Mouse (Mus musculus): ENCODE measurements around the gene Cyp4f18. TPM values are rescaled to one million over a fixed set of nuclear protein-coding genes. Genes with fewer than 3 reads are reported as not detected.
"Not testable (repeated sequence)": the region's sequence is repeated elsewhere in the genome, so short reads cannot be mapped to it uniquely, and the experiment has no call there.

Gene Cyp4f18
- polyA plus RNA-seq, 1 experiment from 2014 or later: 2.4 TPM

GRCm38 (mm10) chr8:71971945-71972344, 37.5 kb downstream of the Cyp4f18 start:
- Histone ChIP-seq H3K27ac (no peak overlapping the region), H3K27me3 (no peaks in the 10 kb centered on the region), H3K4me2 (no peak overlapping the region), H3K4me1 (no peaks in the 10 kb centered on the region), H3K9me3 (no peaks in the 10 kb centered on the region), H3K36me3 (peaks cover 24% of the 10 kb centered on the region), H3K4me3 (no peak overlapping the region), H3K9ac (no peak overlapping the region)
- WGBS: 56% methylated on average over 1 of the region's 1 CpGs
- no peak for ATAC-seq (ENCODE audit: borderline replicate concordance, extremely low read depth, low FRiP score, low TSS enrichment)

- H3K27ac ChIP-seq: no peak overlapping the region
- ATAC-seq (ENCODE audit: borderline replicate concordance, extremely low read depth, low FRiP score, low TSS enrichment): no peak
Observed at GRCm38 (mm10) chr8:71968636-71969035, 40.8 kb downstream of the Cyp4f18 start.

DNA sequence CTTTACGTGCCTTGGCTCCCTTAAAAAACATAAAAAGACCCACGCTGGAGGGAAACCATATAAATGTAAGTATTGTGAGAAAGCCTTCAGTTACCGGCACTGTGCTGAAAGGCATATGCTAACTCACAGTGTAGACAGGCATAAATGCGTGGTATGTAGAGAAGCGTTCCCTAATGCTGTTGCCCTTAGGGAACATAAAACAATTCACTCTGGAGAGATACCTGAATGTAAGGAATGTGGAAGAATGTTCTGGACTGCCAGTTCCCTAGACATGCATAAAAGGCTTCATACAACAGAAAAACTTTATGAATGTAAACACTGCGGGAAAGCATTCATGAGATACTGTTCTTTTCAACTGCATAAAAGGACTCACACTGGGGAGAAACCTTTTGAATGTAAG, 41.3 kb downstream of the Cyp4f18 start:
- Histone ChIP-seq H3K9me3 (no peaks in the 10 kb centered on the region), H3K36me3 (peaks cover 43% of the 10 kb centered on the region), H3K9ac (no peak overlapping the region), H3K4me3 (no peak overlapping the region), H3K27ac (no peak overlapping the region), H3K4me1 (no peaks in the 10 kb centered on the region), H3K4me2 (no peak overlapping the region), H3K27me3 (no peaks in the 10 kb centered on the region)
- ATAC-seq (ENCODE audit: borderline replicate concordance, extremely low read depth, low FRiP score, low TSS enrichment): no peak
- 89% methylated on average over 6 of the region's 6 CpGs for WGBS

More at GRCm38 (mm10) chr8:71968636-71969035, 40.8 kb downstream of the Cyp4f18 start:
- Histone ChIP-seq H3K4me3 (no peak overlapping the region), H3K9me3 (no peaks in the 10 kb centered on the region), H3K9ac (no peak overlapping the region), H3K27me3 (no peaks in the 10 kb centered on the region), H3K4me1 (no peaks in the 10 kb centered on the region), H3K36me3 (peaks cover 43% of the 10 kb centered on the region), H3K4me2 (no peak overlapping the region)
- WGBS: 69% methylated on average over 6 of the region's 6 CpGs

GRCm38 (mm10) chr8:71967261-71967660, 42.2 kb downstream of the Cyp4f18 start:
- Histone ChIP-seq H3K4me3 (no peak overlapping the region), H3K9ac (no peak overlapping the region), H3K27me3 (no peaks in the 10 kb centered on the region), H3K27ac (no peak overlapping the region), H3K36me3 (peaks cover 43% of the 10 kb centered on the region), H3K4me1 (no peaks in the 10 kb centered on the region), H3K4me2 (no peak overlapping the region), H3K9me3 (no peaks in the 10 kb centered on the region)
- no peak for ATAC-seq (ENCODE audit: borderline replicate concordance, extremely low read depth, low FRiP score, low TSS enrichment)
- 91% methylated on average over 5 of the region's 5 CpGs for WGBS

DNA sequence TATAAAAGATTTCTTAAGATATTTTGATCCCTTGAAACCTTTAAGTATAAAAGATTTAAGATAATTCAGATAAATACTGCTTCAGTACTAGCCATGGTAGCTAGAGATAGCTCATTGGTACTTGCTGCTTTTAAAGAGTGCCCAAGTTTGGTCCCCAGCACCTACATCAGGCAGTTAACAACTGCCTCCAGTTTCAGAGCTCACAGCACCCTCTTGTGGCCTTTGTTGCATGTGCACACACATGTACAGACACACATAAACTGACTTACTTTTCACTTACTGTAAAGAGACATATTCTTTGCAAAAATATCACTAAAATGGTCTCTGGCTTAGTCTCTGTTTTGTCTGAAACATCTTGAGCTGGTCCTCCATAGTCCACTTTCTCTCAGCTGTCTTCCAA, 43.0 kb downstream of the Cyp4f18 start:
- no peak for ATAC-seq (ENCODE audit: borderline replicate concordance, extremely low read depth, low FRiP score, low TSS enrichment)
- no peak overlapping the region for H3K4me3 ChIP-seq
- no peaks in the 10 kb centered on the region for H3K4me1 ChIP-seq
- no peak overlapping the region for H3K9ac ChIP-seq
- H3K4me2 ChIP-seq: no peak overlapping the region
- no peaks in the 10 kb centered on the region for H3K27me3 ChIP-seq
- H3K27ac ChIP-seq: no peak overlapping the region
- H3K9me3 ChIP-seq: no peaks in the 10 kb centered on the region
- peaks cover 43% of the 10 kb centered on the region for H3K36me3 ChIP-seq

- 79% methylated on average over 2 of the region's 2 CpGs for WGBS
- Histone ChIP-seq H3K27ac (no peak overlapping the region), H3K9ac (no peak overlapping the region), H3K4me1 (no peaks in the 10 kb centered on the region), H3K4me2 (no peak overlapping the region), H3K27me3 (no peaks in the 10 kb centered on the region), H3K36me3 (peaks cover 43% of the 10 kb centered on the region), H3K9me3 (no peaks in the 10 kb centered on the region), H3K4me3 (no peak overlapping the region)
- no peak for ATAC-seq (ENCODE audit: borderline replicate concordance, extremely low read depth, low FRiP score, low TSS enrichment)
Observed at GRCm38 (mm10) chr8:71965166-71965565, 44.3 kb downstream of the Cyp4f18 start.

GRCm38 (mm10) chr8:71964051-71964450, 45.4 kb downstream of the Cyp4f18 start:
- peaks cover 37% of the 10 kb centered on the region for H3K36me3 ChIP-seq
- H3K27ac ChIP-seq: no peak overlapping the region
- H3K9ac ChIP-seq: no peak overlapping the region
- H3K4me2 ChIP-seq: no peak overlapping the region
- no peak for ATAC-seq (ENCODE audit: borderline replicate concordance, extremely low read depth, low FRiP score, low TSS enrichment)
- H3K4me3 ChIP-seq: no peak overlapping the region
- WGBS: 79% methylated on average over 3 of the region's 3 CpGs
- H3K9me3 ChIP-seq: no peaks in the 10 kb centered on the region
- H3K4me1 ChIP-seq: no peaks in the 10 kb centered on the region
- H3K27me3 ChIP-seq: no peaks in the 10 kb centered on the region

DNA sequence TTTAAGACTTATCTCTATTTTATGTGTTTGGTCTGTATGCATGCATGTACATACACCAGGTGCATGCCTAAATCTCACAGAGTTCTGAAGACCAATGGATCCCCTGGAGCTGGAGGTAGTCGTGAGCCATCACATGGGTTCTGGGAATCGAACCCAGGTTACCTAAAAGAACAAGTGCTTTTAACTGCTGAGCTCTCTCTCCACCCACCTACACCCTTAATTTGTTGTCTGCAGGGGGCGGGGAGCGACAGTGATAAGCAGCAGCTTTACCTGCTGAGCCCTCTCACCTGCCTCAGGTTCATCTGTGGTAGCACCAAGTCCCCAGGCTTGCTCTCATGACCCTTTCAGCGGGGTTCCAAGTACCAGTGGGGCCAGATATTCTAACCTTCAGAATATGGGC, 47.6 kb downstream of the Cyp4f18 start:
- Histone ChIP-seq H3K4me3 (no peak overlapping the region), H3K9me3 (no peaks in the 10 kb centered on the region), H3K9ac (no peak overlapping the region), H3K4me2 (no peak overlapping the region), H3K4me1 (no peaks in the 10 kb centered on the region), H3K36me3 (peaks cover 17% of the 10 kb centered on the region), H3K27ac (no peak overlapping the region), H3K27me3 (no peaks in the 10 kb centered on the region)
- WGBS: 84% methylated on average over 5 of the region's 5 CpGs
- no peak for ATAC-seq (ENCODE audit: borderline replicate concordance, extremely low read depth, low FRiP score, low TSS enrichment)

DNA sequence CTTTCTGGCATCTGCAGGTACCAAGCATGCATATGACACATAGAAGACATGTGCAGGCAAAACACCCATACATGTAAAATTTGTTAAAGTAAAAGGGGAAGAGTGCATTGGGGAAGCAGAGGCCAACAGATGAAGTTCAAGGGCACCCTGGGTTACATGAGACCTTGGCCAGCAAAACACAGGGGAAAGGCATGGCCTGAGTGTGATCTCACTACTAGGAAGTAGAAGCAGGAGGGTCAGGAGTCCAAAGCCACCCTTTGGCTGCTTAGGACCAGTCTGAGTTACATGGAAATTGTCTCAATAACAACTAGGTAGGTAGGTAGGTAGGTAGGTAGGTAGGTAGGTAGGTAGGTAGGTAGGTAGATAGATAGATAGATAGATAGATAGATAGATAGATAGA, 48.9 kb downstream of the Cyp4f18 start:
- Histone ChIP-seq H3K4me2 (no peak overlapping the region), H3K9ac (no peak overlapping the region), H3K4me1 (no peaks in the 10 kb centered on the region), H3K36me3 (peaks cover 4% of the 10 kb centered on the region; the same call in 1 of the 2 replicates), H3K27me3 (no peaks in the 10 kb centered on the region), H3K9me3 (no peaks in the 10 kb centered on the region), H3K27ac (no peak overlapping the region), H3K4me3 (no peak overlapping the region)
- no peak for ATAC-seq (ENCODE audit: borderline replicate concordance, extremely low read depth, low FRiP score, low TSS enrichment)

- peaks cover 14% of the 10 kb centered on the region; the same call in 1 of the 2 replicates for H3K4me1 ChIP-seq
- H3K4me2 ChIP-seq: no peak overlapping the region
- no peak overlapping the region for H3K27ac ChIP-seq
- ATAC-seq (ENCODE audit: borderline replicate concordance, extremely low read depth, low FRiP score, low TSS enrichment): no peak
- WGBS: 98% methylated on average over 9 of the region's 9 CpGs
- no peak overlapping the region for H3K4me3 ChIP-seq
- no peaks in the 10 kb centered on the region for H3K27me3 ChIP-seq
- 0 out of 2 replicates have a peak, but pooled peaks cover 8% of the 10 kb centered on the region for H3K9me3 ChIP-seq
- H3K9ac ChIP-seq: no peak overlapping the region
- peaks cover 14% of the 10 kb centered on the region; the same call in 1 of the 2 replicates for H3K36me3 ChIP-seq
Observed at GRCm38 (mm10) chr8:71954666-71955065, 54.8 kb downstream of the Cyp4f18 start.

- not testable (repeated sequence) for H3K4me3 ChIP-seq; H3K27ac ChIP-seq; H3K9ac ChIP-seq; H3K27me3 ChIP-seq; ATAC-seq (ENCODE audit: borderline replicate concordance, extremely low read depth, low FRiP score, low TSS enrichment); H3K4me2 ChIP-seq; H3K9me3 ChIP-seq
- H3K4me1 ChIP-seq: peaks cover 14% of the 10 kb centered on the region; the same call in 1 of the 2 replicates
- H3K36me3 ChIP-seq: peaks cover 14% of the 10 kb centered on the region; the same call in 1 of the 2 replicates
- WGBS: 92% methylated on average over 16 of the region's 16 CpGs
Observed at GRCm38 (mm10) chr8:71952961-71953700, 56.3 kb downstream of the Cyp4f18 start.

- Histone ChIP-seq H3K4me3 (no peak overlapping the region), H3K9ac (no peak overlapping the region), H3K27me3 (no peaks in the 10 kb centered on the region), H3K36me3 (peaks cover 14% of the 10 kb centered on the region; the same call in 1 of the 2 replicates), H3K9me3 (0 out of 2 replicates have a peak, but pooled peaks cover 8% of the 10 kb centered on the region), H3K4me1 (peaks cover 14% of the 10 kb centered on the region; the same call in 1 of the 2 replicates), H3K4me2 (no peak overlapping the region), H3K27ac (no peak overlapping the region)
- WGBS: 83% methylated on average over 1 of the region's 1 CpGs
- no peak for ATAC-seq (ENCODE audit: borderline replicate concordance, extremely low read depth, low FRiP score, low TSS enrichment)
Observed at GRCm38 (mm10) chr8:71952489-71952888, 56.9 kb downstream of the Cyp4f18 start.

Measured in lung, embryonic 15.5 days (tissue).